ENCODE assay signal across 10 mouse cellular contexts in the genomic region with DNA sequence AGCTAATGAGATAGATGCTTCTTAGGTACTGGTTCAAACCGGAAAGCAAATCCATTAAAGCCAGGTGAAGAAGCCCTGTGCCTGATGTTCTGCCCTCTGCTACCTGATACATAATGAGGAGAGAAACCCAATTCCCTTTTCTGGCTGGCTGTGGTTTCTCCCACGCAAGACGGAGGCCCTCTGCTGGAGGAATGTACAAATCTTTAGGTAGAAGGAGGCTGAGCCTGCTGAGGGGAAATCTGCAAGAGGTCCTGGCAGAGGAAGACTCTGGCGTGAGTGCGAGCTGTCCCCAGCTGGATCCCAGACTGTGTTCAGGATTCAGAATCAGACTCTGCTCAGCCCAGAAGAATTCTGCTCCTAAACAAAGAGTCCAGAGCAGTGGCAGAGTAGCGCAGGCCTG.
DNase-seq lines count a peak whose midpoint lies in the region; ATAC-seq and TF ChIP-seq lines count a peak whose summit lies in the region.
"Had no signal": no experiment of that assay in that cellular context is flagged by ENCODE, and none has a peak within 500 bp of the region (broad histone marks: within the 10 kb centered on the region; RNA-seq: fewer than 3 reads in every experiment).

No protein-coding gene starts in this region.

- no peaks in the 10 kb centered on the region for H3K9me3 ChIP-seq in G1E (replicated peaks)
- H3K9me3 ChIP-seq: embryonic facial prominence, embryonic 15.5 days; liver, embryonic 15.5 days had no signal

- H3K27ac ChIP-seq in layer of hippocampus, adult 2 months, result peak overlapping the region; percentile 80
- H3K27ac ChIP-seq: embryonic facial prominence, embryonic 15.5 days; liver, embryonic 15.5 days had no signal

- intact Hi-C loops in left cerebral cortex, postnatal 25 days (cut with DNase I), result loop anchor here (1.0 to 5.0 kb wide), 2 partner anchors 59 to 220 kb away; no protein-coding TSS in a partner anchor

- peak; percentile 68 to 73 for DNase-seq in layer of hippocampus, adult 2 months (ENCODE audit: low spot score in 2 of 2)
- DNase-seq in layer of hippocampus, adult 9-10 months (ENCODE audit: low spot score), result no peak
- DNase-seq in G1E (ENCODE audit: low spot score), result peak; percentile 20
- peak; percentile 90 for DNase-seq in cerebellum, adult 9-10 months
- DNase-seq in gastrocnemius, postnatal 10 days, result peak; percentile 24
- DNase-seq in left cerebral cortex, postnatal 25 days (ENCODE audit: low spot score in 2 of 2), result peak; percentile 68 to 87
- DNase-seq in naive thymus-derived CD4-positive, alpha-beta T cell, adult 2 months (ENCODE audit: low read depth), result peak; percentile 53

- no peak overlapping the region for H3K4me3 ChIP-seq in layer of hippocampus, adult 2 months
- no peak overlapping the region for H3K4me3 ChIP-seq in G1E (ENCODE audit: low read depth, low read length)
- H3K4me3 ChIP-seq: embryonic facial prominence, embryonic 15.5 days; liver, embryonic 15.5 days had no signal

- no peak for ATAC-seq in G1E (ENCODE audit: extremely low read depth, insufficient number of reproducible peaks, low FRiP score, poor library complexity, severe bottlenecking)
- ATAC-seq in erythroid progenitor cell, adult 5-6 weeks (replicated peaks; ENCODE audit: low FRiP score, poor library complexity, severe bottlenecking), result no peak

- TF ChIP-seq CTCF in layer of hippocampus, adult 2 months (conservative IDR thresholded peaks at IDR 0.05), result peak; percentile 80
- TF ChIP-seq CTCF in G1E (IDR thresholded peaks at IDR 0.05; ENCODE audit: low read depth, low read length), result no peak

- peaks cover 6% of the 10 kb centered on the region; the same call in 1 of the 2 replicates for H3K4me1 ChIP-seq in G1E (ENCODE audit: insufficient read depth, low read depth, low read length)

- H3K27me3 ChIP-seq in G1E (ENCODE audit: insufficient read depth, low read length), result peaks cover 24% of the 10 kb centered on the region
- H3K27me3 ChIP-seq: embryonic facial prominence, embryonic 15.5 days; liver, embryonic 15.5 days had no signal

- H3K36me3 ChIP-seq in G1E (replicated peaks), result no peaks in the 10 kb centered on the region
- H3K36me3 ChIP-seq: embryonic facial prominence, embryonic 15.5 days; liver, embryonic 15.5 days had no signal
